Mouse (Mus musculus) neural tube, embryonic 13.5 days (tissue): ENCODE data around the gene Mpv17l. TPM values are rescaled to one million over a fixed set of nuclear protein-coding genes. Genes with fewer than 3 reads are reported as not detected.
"Not testable (repeated sequence)": the region's sequence is repeated elsewhere in the genome, so short reads cannot be mapped to it uniquely, and the experiment has no call there.

Experiments
- ATAC-seq: fragments of 200-750 bp; cut with Nextera tagmentation; 2 replicates; pipeline ENCODE4 v1.8.0; 2017; ENCODE audit warnings: low read depth, mild to moderate bottlenecking, moderate TSS enrichment, moderate library complexity
- H3K27ac ChIP-seq: fragments of 300-500 bp; sonication (generic); replicated peaks from 2 replicates; pipeline ENCODE4 v1.5.1; 2015; ENCODE audit warnings: moderate library complexity, mild to moderate bottlenecking, inconsistent platforms
- H3K27me3 ChIP-seq: fragments of 300-500 bp; sonication (generic); 2 replicates; pipeline ENCODE4 v1.6.1; 2015; ENCODE audit warnings: mild to moderate bottlenecking, inconsistent platforms
- H3K36me3 ChIP-seq: fragments of 300-500 bp; sonication (generic); 2 replicates; pipeline ENCODE4 v1.6.1; 2015; ENCODE audit warnings: mild to moderate bottlenecking, inconsistent platforms
- H3K4me1 ChIP-seq: fragments of 300-500 bp; sonication (generic); replicated peaks from 2 replicates; pipeline ENCODE4 v1.6.1; 2015; ENCODE audit warnings: inconsistent platforms
- H3K4me2 ChIP-seq: fragments of 300-500 bp; sonication (generic); 2 replicates; pipeline ENCODE4 v1.6.1; 2015; ENCODE audit warnings: inconsistent platforms, mild to moderate bottlenecking, moderate library complexity
- H3K4me3 ChIP-seq: fragments of 300-500 bp; sonication (generic); 2 replicates; pipeline ENCODE4 v1.5.1; 2015; ENCODE audit warnings: mild to moderate bottlenecking, inconsistent platforms
- H3K9ac ChIP-seq: fragments of 300-500 bp; sonication (generic); 2 replicates; pipeline ENCODE4 v1.6.1; 2015; ENCODE audit warnings: moderate library complexity, mild to moderate bottlenecking, inconsistent platforms
- H3K9me3 ChIP-seq: fragments of 300-500 bp; sonication (generic); 2 replicates; pipeline ENCODE4 v1.6.1; 2016; ENCODE audit warnings: inconsistent platforms
- WGBS: fragments of 180-500 bp; shearing (Covaris S2); methylation state at CpG from one replicate; pipeline ENCODE4 v1.1.7; 2015; 5-methylcytosine and 5-hydroxymethylcytosine counted together
- polyA plus RNA-seq: library from polyadenylated mRNA; unstranded; fragments of >200 nt; fragmentation: Nextera tagmentation; extraction: Ambion mirVana; gene quantifications from 2 replicates; pipeline ENCODE4 v1.2.1, GENCODE M21; 2015

The Mpv17l gene
- polyA plus RNA-seq, 1 experiment from 2014 or later: 17.7 TPM

GRCm38 (mm10) chr16:13896357-13896756, 6.6 kb upstream of the Mpv17l start:
- H3K9me3 ChIP-seq: no peaks in the 10 kb centered on the region
- H3K4me2 ChIP-seq: no peak overlapping the region
- H3K27me3 ChIP-seq: no peaks in the 10 kb centered on the region
- no peaks in the 10 kb centered on the region for H3K36me3 ChIP-seq
- peaks cover 2% of the 10 kb centered on the region for H3K4me1 ChIP-seq
- no peak overlapping the region for H3K27ac ChIP-seq
- no peak overlapping the region for H3K9ac ChIP-seq
- 92% methylated on average over 3 of the region's 3 CpGs for WGBS
- no peak overlapping the region for H3K4me3 ChIP-seq
- ATAC-seq: no peak

DNA sequence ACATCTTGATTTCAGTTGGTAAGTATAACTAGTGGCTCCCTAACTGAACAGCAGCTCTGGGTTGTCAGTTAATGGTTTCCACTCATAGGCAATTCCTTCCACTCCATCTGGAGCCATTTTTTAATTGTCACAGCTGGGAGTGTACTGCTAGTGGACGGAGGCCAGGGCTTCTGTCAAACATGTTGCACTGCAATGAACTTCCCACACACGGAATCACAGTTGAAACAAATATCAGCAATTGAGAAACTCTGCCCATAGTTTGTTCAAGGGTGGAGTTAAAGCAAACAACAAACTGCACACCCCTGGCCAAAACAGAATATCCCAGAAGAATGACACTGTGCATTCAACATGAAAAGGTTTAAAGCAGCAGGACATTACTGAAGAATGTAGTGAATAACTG, 4.0 kb upstream of the Mpv17l start:
- H3K27ac ChIP-seq: no peak overlapping the region
- H3K9ac ChIP-seq: no peak overlapping the region
- no peak overlapping the region for H3K4me2 ChIP-seq
- WGBS: 71% methylated on average over 2 of the region's 2 CpGs
- H3K4me1 ChIP-seq: peaks cover 18% of the 10 kb centered on the region
- no peak for ATAC-seq
- H3K36me3 ChIP-seq: no peaks in the 10 kb centered on the region
- no peak overlapping the region for H3K4me3 ChIP-seq
- no peaks in the 10 kb centered on the region for H3K9me3 ChIP-seq
- H3K27me3 ChIP-seq: no peaks in the 10 kb centered on the region

- peak; percentile 73; the same call in 1 of the 2 replicates for ATAC-seq
- peak overlapping the region; percentile 82 for H3K4me2 ChIP-seq
- H3K27me3 ChIP-seq: no peaks in the 10 kb centered on the region
- peaks cover 19% of the 10 kb centered on the region for H3K4me1 ChIP-seq
- WGBS: under 1% methylated on average over 30 of the region's 30 CpGs
- H3K9ac ChIP-seq: peak overlapping the region; percentile 94
- H3K27ac ChIP-seq: peak overlapping the region; percentile 92
- H3K9me3 ChIP-seq: no peaks in the 10 kb centered on the region
- H3K36me3 ChIP-seq: no peaks in the 10 kb centered on the region
- H3K4me3 ChIP-seq: peak overlapping the region; percentile 92
These were observed 547 bp upstream of the Mpv17l start for GRCm38 (mm10) chr16:13902397-13902831.

- peaks cover 19% of the 10 kb centered on the region for H3K4me1 ChIP-seq
- WGBS: 7% methylated on average over 8 of the region's 8 CpGs
- ATAC-seq: peak; percentile 93
- H3K27ac ChIP-seq: peak overlapping the region; percentile 92
- no peaks in the 10 kb centered on the region for H3K9me3 ChIP-seq
- peak overlapping the region; percentile 94 for H3K9ac ChIP-seq
- no peaks in the 10 kb centered on the region for H3K36me3 ChIP-seq
- H3K27me3 ChIP-seq: no peaks in the 10 kb centered on the region
- peak overlapping the region; percentile 82 for H3K4me2 ChIP-seq
- H3K4me3 ChIP-seq: peak overlapping the region; percentile 92
These were observed 527 bp downstream of the Mpv17l start for GRCm38 (mm10) chr16:13903488-13903887.

DNA sequence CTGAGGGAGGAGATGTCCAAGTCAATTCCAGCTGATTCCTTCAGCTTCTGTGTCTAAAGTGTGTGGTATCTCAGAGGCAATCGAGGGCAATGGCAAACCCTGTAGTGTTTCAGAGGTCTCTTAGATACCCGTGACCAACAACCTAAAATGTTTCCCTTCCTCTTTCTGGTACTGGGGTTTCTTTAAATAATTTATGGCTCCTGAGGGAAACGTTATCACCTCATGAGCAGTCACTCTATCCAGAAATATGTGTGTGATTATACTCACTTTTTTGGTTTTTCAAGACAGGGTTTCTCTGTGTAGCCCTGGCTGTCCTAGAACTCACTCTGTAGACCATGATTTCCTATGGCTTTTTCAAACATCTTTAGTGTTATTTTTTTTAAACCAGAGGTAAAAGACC, 4.3 kb downstream of the Mpv17l start:
- no peaks in the 10 kb centered on the region for H3K27me3 ChIP-seq
- no peak overlapping the region for H3K4me3 ChIP-seq
- H3K4me1 ChIP-seq: peaks cover 8% of the 10 kb centered on the region
- H3K4me2 ChIP-seq: no peak overlapping the region
- H3K9me3 ChIP-seq: no peaks in the 10 kb centered on the region
- ATAC-seq: no peak
- H3K27ac ChIP-seq: no peak overlapping the region
- 70% methylated on average over 3 of the region's 3 CpGs for WGBS
- no peaks in the 10 kb centered on the region for H3K36me3 ChIP-seq
- no peak overlapping the region for H3K9ac ChIP-seq

GRCm38 (mm10) chr16:13920093-13920492, 17.1 kb downstream of the Mpv17l start:
- 97% methylated on average over 5 of the region's 5 CpGs for WGBS
- ATAC-seq: no peak
- Histone ChIP-seq H3K4me2 (no peak overlapping the region), H3K4me1 (no peaks in the 10 kb centered on the region), H3K36me3 (peaks cover 23% of the 10 kb centered on the region), H3K9me3 (peaks cover 28% of the 10 kb centered on the region; the same call in 1 of the 2 replicates), H3K27me3 (no peaks in the 10 kb centered on the region), H3K27ac (no peak overlapping the region), H3K9ac (no peak overlapping the region), H3K4me3 (no peak overlapping the region)

GRCm38 (mm10) chr16:13921063-13921462, 18.1 kb downstream of the Mpv17l start:
- Histone ChIP-seq H3K36me3 (peaks cover 16% of the 10 kb centered on the region), H3K9me3 (peaks cover 22% of the 10 kb centered on the region; the same call in 1 of the 2 replicates), H3K4me1 (no peaks in the 10 kb centered on the region), H3K27ac (no peak overlapping the region), H3K4me2 (no peak overlapping the region), H3K9ac (no peak overlapping the region), H3K27me3 (no peaks in the 10 kb centered on the region), H3K4me3 (no peak overlapping the region)
- WGBS: 91% methylated on average over 6 of the region's 6 CpGs
- ATAC-seq: no peak

DNA sequence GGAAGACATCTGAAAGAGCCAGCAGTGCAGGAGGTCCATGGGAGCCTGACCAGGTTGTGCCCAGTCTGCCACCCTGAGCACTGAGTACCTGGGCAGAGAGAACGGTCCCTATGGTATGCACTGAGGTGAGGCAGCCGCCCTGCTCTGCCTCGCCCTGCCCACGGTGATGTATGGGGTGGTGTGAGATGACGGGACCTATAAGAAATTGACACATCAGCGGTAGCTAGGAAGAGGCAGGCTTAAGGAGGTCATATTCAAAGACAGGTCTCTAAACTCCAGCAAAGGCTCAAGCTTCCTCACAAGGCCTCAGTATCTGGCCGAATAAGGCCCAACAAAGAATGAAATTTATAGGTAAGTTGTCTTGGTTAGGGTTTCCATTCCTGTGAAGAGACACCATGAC, 18.8 kb downstream of the Mpv17l start:
- WGBS: 98% methylated on average over 7 of the region's 7 CpGs
- H3K27ac ChIP-seq: no peak overlapping the region
- H3K4me1 ChIP-seq: no peaks in the 10 kb centered on the region
- no peak for ATAC-seq
- peaks cover 12% of the 10 kb centered on the region; the same call in 1 of the 2 replicates for H3K36me3 ChIP-seq
- H3K4me3 ChIP-seq: no peak overlapping the region
- no peaks in the 10 kb centered on the region for H3K27me3 ChIP-seq
- H3K9ac ChIP-seq: no peak overlapping the region
- 0 out of 2 replicates have a peak, but pooled peaks cover 16% of the 10 kb centered on the region for H3K9me3 ChIP-seq
- H3K4me2 ChIP-seq: no peak overlapping the region

DNA sequence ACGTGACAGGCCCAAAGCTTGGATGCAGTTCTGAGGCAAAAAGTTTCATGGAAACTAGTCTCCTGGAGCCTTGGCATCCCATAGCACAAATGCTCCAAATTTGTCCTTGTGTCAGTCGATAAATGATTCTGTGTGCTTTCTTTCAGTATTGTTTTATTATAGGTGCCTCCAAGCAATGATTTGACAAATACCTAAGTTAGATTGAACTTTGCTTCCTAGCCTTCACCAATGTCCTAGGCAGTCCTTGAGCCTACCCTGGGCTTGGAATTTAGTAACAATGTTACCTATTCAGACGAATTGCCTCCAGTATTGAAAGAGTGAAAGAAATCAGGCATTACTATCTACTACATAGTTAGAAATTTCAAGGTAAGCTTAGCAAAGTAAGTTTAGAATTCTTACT, 19.5 kb downstream of the Mpv17l start:
- Histone ChIP-seq H3K36me3 (peaks cover 12% of the 10 kb centered on the region; the same call in 1 of the 2 replicates), H3K9me3 (0 out of 2 replicates have a peak, but pooled peaks cover 16% of the 10 kb centered on the region)
- not testable (repeated sequence) for ATAC-seq, H3K27ac ChIP-seq, H3K4me1 ChIP-seq, H3K9ac ChIP-seq, H3K4me3 ChIP-seq, H3K27me3 ChIP-seq, H3K4me2 ChIP-seq
- 95% methylated on average over 3 of the region's 3 CpGs for WGBS

DNA sequence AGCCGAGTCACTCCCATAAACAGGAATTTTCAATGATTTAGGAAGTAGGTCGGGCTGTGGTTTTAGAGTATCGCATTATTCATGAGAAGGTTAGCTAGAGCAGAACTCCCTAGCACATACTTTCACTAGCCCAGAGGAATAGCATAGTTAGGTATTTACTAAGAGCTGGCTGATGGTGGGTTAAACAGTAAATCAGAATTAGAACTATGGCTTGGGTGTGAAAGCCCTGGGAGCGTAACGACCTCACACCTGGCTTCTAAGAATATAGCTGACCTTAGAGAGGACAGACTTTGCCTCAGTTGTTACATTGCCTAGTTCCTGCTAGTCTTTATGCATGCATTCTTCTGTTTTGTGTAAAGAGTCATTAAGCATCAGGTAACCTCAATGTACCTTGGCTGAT, 20.0 kb downstream of the Mpv17l start:
- 93% methylated on average over 5 of the region's 5 CpGs for WGBS
- ATAC-seq: not testable (repeated sequence)

DNA sequence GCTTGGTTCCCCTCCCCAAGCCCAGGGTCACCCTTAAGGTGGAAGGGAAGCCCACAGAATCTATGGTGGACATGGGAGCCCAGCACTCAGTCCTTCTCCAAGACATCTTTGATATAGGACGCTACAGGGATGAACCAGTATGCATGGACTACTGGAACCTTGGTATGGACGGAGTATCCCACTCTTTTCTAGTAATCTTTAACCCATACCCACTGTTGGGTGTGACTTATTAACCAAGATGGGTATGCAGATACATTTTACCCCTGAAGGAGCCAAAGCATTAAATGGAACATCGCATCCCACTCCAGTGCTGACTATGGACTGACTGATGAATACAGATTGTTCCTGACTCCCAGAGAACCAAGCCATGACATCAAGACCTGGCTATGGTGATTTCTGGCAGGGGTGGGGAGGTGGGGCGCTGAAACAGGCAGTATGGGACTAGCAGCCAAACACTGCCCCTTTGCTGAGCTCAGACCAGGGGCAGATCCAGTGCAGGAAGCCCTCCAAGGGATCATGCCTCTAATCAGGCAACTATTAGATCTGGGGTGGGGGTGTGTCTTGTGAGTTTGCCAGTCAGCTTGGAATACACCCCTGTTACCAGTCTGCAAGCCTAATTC, 24.6 kb downstream of the Mpv17l start:
- no peaks in the 10 kb centered on the region for H3K9me3 ChIP-seq
- H3K4me2 ChIP-seq: no peak overlapping the region
- peaks cover 8% of the 10 kb centered on the region; the same call in 1 of the 2 replicates for H3K36me3 ChIP-seq
- H3K4me1 ChIP-seq: no peaks in the 10 kb centered on the region
- WGBS: 88% methylated on average over 4 of the region's 4 CpGs
- no peak for ATAC-seq
- H3K27ac ChIP-seq: no peak overlapping the region
- H3K4me3 ChIP-seq: no peak overlapping the region
- no peak overlapping the region for H3K9ac ChIP-seq
- no peaks in the 10 kb centered on the region for H3K27me3 ChIP-seq

More for the DNA sequence above, 20.0 kb downstream of the Mpv17l start:
- Histone ChIP-seq H3K9me3 (0 out of 2 replicates have a peak, but pooled peaks cover 12% of the 10 kb centered on the region), H3K36me3 (peaks cover 12% of the 10 kb centered on the region; the same call in 1 of the 2 replicates)
- not testable (repeated sequence) for H3K27me3 ChIP-seq, H3K9ac ChIP-seq, H3K4me1 ChIP-seq, H3K4me3 ChIP-seq, H3K27ac ChIP-seq, H3K4me2 ChIP-seq

GRCm38 (mm10) chr16:13940139-13940846, 37.3 kb downstream of the Mpv17l start:
- no peaks in the 10 kb centered on the region for H3K36me3 ChIP-seq
- peak overlapping the region; percentile 87 for H3K4me2 ChIP-seq
- H3K9me3 ChIP-seq: no peaks in the 10 kb centered on the region
- peak overlapping the region; percentile 74 for H3K9ac ChIP-seq
- 0 out of 2 replicates have a peak overlapping the region, but pooled peaks have one; percentile 3 for H3K27ac ChIP-seq
- ATAC-seq: peak; percentile 99
- peak overlapping the region; percentile 51 for H3K4me3 ChIP-seq
- 4% methylated on average over 28 of the region's 28 CpGs for WGBS
- peaks cover 14% of the 10 kb centered on the region for H3K4me1 ChIP-seq
- H3K27me3 ChIP-seq: peaks cover 9% of the 10 kb centered on the region; the same call in 1 of the 2 replicates
